Mouse (Mus musculus) retina, embryonic 14.5 days (tissue): Measurements from ENCODE around the gene Mrgprb2.

Experiments
- DNase-seq: peaks from one replicate; pipeline ENCODE4 v3.0.0-alpha.2; 2015; ENCODE audit warnings: low spot score

Gene Mrgprb2

GRCm38 (mm10) chr7:48557986-48558385 lies at the start of gene Mrgprb2:
Gene Mrgprb2, minus strand, starts transcription at chr7:48558086.
- DNase-seq, result no peak
